Mouse (Mus musculus): ENCODE measurements around the gene Churc1.

The Churc1 gene

DNA sequence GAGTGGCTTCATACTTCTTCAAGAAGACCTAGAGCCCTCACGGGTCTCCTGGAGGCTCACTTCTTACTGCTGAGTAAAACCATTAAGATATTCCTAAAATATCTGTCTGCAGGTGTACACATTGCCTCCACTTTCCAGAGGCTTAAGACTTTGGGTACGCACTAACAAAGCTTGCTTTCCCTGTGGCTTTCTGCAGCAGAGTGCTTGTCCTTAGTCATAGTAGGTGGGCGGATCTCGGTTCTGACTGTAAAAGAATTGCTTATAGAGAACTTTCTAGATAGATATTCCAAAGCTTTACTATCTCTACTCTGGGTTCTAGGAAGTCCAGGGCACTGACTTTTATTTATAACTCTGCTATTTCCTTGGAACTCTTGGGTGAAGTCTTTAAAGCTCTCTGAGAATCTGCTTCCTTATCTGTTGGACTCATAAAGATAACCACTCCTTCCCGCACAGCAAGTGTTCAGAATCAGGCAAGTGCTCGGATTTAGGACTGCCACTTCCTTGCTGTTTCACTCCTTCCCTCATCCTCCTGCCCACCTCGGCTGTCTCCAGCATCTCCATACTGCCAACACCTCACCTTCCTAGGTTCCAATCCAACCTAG, 31.7 kb downstream of the Churc1 start:
- DNase-seq, result no peak

DNA sequence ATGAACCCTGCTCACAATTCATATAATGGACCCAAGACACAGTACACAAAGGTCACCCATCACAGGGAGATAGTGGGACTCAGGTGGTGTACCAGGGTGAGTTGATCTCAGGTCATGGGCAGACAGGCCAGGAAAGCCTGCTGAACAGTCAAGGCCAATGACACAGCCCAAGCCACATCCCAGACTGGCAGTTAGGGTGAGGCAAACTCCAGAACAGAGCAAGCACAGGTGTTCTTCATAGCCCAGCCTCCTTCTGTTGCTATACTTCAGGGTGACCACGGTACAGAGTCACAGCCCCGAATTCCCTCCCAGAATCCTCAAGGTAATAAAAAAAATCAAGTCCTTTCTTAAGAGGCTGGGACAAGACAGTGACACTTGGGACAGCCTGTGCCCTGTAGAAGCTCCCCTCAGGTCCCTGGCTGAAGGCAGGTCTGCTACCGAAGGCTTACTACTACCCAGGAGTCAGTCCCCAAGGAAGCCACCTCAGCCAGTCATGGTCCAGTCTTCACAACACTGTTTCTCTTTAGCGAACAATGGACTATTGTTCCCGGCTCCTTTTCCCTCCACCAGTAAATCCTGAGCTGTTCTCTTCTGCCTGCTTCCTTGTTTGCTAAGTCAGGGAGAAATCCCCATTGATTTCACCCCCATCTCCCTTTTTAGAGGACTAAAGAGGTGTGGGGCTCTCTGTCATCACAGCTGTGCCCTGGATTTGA, 32.8 kb downstream of the Churc1 start:
- DNase-seq, result no peak

DNA sequence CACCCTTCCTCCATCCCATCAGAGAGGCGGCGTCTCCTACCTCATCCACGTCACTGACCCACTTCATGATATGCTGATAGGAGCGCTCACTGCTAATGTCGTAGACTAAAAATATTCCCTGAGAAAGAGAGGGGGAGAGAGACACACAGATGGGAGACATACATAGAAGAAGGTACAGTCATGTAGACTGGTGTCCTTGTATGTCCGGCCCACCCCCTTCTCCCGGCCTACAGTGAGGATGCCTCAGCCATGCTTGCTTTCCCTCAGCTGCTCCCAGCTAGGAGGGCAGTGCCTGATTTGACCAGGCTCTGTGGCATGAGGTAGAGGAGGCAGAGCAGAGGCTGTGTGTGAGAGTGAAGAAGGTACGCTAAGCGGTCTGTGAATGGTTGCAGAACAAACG, 37.7 kb downstream of the Churc1 start:
- no peak for DNase-seq

DNA sequence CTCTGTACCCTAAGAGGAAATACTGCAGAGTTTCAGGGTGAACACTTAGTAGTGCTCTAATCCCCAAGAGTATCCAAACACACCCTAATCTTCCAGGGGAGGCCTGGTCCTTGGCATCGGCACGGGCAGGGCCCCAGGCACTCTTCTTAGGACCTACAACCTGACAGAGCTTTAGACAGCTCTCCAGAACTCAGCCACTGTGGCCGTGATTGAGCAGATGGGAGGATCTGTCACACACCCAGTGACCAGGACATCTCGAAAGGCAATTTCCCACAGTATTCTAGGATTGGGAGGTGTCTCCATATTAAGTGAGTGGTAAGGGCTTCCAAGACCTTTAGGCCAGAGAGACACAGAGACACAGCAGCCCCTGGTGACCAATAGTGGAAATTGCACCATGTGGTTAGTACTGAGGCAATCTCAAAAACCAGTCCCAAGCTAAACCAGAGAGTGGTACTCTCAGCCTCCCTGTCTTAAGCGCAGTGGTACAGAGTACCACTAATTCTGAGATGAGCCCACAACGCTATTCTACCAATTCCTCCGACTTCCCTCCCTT, 38.4 kb downstream of the Churc1 start:
- peak; percentile 80 to 81 for DNase-seq

DNA sequence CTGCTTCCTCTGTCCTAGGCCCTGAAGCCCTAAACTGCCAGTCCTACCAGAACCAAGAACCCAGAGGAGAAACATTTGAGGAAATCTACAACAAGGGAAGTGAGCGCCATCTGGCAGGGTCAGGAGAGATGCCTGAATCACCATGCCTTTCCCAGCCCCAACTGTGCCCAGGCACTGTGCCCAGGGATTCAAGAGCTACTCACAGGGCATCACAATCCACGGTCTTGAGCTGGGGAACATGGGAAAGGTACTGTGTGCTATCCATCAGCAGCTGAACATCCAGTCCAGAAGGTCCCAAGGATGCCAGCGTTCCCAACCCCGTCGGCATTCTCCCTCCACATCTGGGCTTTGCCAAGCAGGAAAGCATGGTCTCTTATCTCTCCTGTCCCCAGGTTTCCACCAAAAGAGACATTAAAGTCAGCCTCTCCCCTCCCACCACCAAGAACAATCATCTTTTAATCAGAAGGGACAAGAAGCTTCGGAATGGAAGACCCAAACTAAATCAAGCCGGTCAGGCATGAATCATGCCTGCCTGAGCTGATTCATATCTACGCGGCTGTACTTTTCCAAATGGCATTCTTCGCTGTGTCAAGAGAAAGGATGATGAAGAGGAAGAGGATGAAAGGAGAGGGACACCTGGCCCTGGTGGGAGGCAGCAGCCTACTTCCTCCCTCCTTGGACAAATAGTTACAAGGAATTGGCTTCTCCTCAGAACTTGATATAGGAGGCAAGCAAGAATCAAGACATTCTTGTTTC, 39.9 kb downstream of the Churc1 start:
- DNase-seq, result peak; percentile 98 to 99

DNA sequence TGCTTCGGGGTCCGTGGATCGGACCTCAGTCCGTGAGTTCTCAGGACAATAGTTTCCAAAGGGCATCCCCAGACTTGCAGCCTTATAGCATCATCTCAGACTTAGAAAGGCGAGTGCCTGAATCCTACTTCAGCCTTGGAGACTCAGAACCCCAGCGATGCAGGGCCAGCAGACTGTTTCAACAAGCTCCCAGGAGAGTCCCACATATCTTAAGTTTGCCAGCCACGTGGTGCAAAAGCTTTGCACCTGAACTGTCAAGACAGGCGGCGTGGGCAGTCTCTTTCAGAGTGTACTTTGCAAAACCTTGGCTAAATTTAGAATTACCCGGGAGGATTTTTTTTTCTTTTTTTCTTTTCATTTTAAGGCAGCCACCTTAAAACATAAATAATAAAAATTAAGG, 42.5 kb downstream of the Churc1 start:
- no peak for DNase-seq

DNA sequence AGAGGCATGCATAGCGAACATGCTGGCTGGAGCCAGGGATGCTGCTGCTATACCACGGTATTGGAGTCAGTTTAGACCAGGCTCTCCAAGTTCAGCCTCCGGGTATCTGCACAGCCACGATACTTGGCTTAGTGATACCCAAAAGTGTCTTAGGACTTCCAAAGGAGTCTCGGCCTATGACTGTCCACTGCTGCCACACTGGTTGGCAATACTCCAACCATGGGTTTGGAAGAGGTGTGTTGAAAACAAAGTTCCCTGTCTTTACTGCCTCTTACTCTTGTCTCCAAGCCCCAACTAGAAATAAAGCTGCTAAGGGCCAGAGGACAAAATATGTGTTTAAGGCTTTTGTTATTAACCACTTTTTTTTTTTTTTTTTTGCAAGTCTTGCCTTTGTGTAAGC, 45.2 kb downstream of the Churc1 start:
- DNase-seq, result peak in 1 of 2 experiments; percentile 53

DNA sequence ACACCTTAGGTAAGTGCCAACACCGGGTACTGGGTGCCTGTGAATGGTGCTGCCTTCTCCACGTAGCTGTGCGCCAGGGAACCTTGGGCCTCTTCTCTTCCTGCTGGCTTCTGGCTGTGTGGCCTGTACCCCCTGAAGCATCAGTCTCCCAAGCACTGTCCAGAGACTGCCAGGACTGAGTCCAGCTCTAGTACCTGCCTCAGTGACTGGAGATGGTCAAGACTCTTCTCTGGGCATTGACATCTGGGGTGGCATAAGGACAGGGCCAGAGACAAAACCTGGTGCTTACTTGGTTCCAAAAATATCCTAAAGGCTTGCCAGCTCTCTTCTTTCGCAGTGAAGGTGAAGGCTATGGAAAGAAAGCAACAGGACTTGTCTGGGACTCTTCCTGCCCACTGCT, 45.7 kb downstream of the Churc1 start:
- peak; percentile 44 to 66 for DNase-seq

DNA sequence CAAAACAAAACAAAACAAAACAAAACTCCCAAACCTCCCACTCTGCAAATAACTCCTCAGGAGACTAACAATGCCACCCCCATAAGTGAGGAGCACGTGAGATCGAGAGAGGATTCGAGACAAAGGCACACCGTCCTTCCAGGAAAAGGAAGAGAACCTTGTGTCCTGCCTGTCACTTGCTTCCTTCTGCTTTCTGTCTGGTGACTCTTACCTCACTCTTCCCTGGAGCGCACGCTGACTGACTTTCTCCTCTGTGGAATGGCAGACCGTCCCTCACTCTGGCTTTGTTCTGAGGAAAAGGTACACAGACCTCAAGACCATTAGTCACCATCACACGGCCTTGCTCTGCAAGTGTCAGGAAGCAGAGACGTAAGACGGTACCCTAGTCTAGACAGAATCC, 48.2 kb downstream of the Churc1 start:
- no peak for DNase-seq

DNA sequence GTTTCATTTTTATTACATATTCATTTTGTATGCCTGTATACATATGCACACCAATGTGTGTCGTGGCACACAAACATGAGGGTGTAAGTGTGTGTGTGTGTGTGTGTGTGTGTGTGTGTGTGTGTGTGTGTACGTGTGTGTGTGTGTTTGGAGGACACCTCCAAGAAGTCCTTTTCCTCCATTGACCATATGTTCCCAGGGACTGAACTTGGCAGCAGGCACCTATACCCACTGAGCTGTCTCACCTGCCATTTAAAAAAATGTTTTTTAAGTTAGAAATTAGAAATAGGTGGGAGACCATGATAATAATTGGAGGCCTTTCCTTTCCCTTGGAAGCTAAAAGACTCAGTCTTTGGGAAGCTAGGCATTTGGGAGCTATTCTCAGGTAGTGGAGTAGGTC, 48.8 kb downstream of the Churc1 start:
- peak in 1 of 2 experiments; percentile 62 for DNase-seq

DNA sequence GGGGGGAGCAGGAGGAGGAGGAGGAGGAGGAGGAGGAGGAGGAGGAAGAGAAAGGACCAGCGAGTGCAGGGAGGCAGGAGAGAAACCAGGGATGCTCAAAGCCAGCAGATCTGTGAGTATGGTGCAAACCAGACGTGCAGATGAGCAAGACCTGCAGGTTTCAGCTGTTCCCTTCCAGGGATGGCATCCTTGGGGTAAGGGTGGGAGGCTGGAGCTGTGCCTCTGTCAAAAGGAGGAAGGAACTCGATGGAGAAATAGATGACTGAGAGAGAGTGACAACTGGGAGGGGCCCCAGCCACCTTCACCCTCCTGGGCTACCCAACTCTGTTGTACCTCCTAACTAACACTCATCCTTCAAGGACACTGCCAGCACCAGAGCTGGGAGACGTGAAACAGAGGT, 51.4 kb downstream of the Churc1 start:
- no peak for DNase-seq

DNA sequence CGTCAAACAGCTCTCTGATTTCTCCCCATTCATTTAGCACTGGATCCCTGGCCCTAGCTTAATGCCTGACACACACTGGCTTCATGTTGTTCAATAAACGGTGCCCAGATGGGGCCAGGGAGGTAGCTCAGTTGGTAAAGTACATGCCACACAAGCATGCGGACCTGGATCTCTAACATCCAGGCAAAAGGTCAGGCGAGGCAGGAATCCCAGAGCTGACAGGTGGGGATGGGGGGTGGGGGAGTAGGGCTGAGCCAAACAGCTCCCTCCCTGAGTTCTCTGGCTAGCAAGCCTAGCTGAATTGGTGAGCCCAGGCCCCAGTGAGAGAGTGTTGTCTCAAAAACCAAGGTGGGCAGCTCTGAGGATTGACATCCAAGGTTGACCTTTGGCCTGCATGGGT, 51.8 kb downstream of the Churc1 start:
- peak in 1 of 2 experiments; percentile 48 for DNase-seq

DNA sequence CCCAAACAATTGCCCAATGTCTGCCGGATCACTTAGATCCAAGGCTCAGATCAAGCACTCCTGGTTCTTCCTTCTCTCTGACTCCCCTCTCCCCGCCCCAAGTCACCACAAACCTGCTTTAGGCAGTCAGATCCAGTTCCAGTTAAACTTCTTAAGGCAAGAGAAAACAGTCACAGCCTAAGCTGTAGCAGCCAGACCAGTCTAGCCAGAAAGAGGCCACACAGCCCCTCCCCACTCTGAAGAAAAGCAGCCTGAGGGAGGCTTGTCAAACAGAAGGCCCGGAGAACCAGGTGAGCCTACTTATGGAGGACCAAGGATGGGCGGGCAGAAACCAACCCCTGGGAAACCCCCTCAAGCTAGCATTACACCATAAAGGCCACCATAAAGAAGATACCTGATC, 52.8 kb downstream of the Churc1 start:
- no peak for DNase-seq

DNA sequence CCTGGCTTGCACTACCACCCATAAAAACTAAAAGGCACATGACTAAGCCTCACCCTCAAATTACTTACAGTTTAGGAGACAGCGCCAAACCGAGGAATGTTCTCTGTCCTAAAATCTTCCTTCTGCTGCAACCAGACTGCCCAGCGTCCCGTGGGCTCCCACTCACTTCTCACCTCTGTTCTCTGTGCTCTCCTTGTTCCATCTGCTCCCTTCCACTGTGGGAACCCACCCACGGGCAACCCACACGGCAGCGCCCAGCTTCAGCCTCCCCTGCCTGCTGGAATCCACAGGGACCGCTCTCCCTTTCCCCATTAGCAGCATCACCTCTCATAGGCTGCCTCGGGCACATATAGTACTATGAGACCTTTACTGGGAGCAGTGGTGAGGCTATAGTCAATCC, 53.6 kb downstream of the Churc1 start:
- DNase-seq, result no peak

DNA sequence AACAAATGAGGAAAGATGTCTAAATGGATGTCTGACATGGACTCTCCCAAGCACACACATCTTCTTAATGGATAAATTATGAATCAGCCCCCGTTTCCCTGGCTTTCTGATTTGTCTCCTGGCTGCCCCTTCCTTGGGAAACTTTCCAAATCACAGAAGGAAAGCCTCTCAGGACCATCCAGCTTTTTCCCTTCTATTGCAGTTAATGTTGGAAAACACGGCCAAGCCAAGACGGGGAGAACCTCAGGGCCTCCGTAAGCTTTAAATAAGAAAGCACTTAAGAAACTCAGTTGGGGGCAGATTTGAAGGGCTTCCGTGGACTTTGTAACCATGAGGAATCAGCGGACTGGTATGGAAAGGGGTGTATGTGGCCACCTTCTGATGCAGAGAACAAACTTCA, 54.5 kb downstream of the Churc1 start:
- no peak for DNase-seq

DNA sequence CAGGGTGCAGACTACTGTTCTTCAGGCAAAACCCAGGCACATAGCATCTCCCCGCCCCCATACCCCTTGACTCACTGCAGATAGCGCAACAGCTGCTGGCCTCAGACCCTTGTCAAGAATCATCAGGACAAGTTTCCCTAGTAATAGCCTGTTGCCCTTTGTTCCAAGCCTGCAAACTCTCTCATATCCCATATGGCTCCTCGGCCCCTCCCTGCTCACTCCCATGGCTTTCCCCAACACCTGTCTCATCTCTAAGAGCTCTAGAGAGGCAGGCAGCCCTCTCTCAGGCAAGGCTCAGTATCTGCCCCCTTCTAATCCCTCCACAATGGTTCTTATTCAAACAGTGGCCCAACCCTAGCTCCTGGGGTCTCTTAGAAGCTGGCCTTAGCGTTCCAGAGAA, 55.3 kb downstream of the Churc1 start:
- DNase-seq, result peak in 1 of 2 experiments; percentile 33

DNA sequence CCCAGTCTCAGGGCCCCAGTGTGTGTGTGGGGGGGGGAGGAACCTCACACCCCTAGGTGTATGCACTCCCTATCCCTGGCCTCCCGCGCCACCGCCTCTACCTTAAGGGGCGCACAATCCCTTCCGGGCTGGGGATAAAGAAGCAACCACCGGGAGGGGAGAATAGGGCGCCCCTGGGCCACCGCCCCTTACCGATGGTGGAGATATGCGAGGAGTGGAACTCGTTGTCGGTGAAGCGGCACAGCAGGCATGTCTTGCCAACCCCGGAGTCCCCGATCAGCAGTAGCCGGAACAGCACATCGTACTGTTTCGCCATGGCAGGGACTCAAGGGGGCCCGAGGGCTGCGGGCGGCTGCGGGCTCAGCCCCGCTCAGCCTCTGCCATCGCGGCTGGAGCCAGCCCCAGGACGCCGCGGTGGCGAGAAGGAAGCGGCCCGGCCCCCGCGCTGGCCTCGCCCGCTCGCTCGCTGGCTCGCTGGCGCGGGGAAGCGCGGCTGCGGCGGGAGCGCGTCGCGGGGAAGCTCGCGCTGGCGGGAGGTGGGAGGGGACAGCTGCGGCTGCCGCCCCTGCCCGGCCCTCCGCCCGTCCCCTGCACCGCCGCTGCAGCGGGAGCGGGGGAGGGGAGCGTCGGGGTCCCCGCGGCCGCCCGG, 56.8 kb downstream of the Churc1 start:
- DNase-seq, result peak; percentile 70

DNA sequence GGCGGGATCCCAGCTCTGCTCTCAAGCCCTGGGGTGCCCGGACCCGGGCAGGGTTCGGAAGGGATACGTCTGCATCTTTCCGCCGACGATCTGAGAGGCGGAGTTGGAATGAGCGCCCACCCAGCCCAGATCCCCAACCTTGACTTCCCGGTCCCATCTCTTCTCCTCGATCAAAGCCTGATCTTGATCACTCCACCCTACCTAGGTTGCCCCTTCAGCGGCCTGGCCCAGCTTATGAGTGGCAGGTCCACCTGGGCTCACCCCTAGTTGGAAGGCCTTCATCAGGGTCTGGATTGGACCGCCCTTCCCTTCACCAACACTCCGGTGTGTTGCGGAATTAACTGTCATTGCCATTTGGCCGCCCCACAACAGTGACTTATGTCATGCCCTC, 57.3 kb downstream of the Churc1 start, which contains the start of gene Rab15:
Gene Rab15, minus strand, starts transcription at position 258 of the 391 bp plus-strand sequence.
- peak; percentile 67 to 69 for DNase-seq

DNA sequence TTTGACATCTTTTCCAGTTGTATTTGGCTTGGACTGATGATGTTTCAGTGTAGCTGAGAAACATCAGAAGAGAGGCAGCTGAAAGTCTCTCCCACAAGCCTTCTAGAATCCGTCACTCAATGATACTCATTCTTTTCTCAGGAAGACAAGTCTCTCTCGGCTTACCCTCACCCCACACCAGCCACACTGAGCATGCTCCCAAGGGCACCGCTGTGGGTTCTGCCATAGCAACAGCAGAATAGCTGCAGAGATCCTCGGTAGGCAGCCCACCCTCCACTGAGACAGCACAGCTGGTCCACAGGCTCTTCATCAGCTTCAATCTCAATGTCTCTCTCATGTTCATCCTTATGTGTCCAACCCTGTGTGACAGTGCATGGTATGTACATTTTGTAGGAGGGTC, 59.9 kb downstream of the Churc1 start:
- no peak for DNase-seq

DNA sequence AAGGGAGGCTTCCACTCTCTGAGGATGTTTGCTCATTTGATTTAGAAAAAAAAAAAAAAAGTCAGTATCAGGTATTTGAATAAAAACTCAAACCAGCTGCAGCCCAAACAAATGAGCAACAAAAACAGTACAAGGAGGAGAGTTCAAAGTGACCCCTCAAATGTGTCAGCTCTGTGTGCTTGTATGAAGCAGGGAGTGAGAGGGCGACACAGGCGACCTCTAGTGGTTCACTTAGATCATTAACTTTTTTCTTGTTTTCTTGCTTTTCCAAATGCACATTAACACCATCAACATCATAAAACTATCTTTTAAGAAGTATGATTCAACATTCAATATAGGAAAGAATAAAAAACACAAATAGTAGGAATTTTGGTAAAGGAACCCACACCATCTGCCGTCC, 67.4 kb downstream of the Churc1 start:
- DNase-seq, result peak; percentile 56 to 63
